Comparison of ENCODE assay signal across 11 mouse cellular contexts in genomic region chr2:166471257-166471753, GRCm38 (mm10).
DNase-seq lines count a peak whose midpoint lies in the region; ATAC-seq and TF ChIP-seq lines count a peak whose summit lies in the region.
"Had no signal": no experiment of that assay in that cellular context is flagged by ENCODE, and none has a peak within 500 bp of the region (broad histone marks: within the 10 kb centered on the region; RNA-seq: fewer than 3 reads in every experiment).

No protein-coding gene starts in this region.

- intact Hi-C loops in left cerebral cortex, postnatal 25 days (cut with DNase I): no loop called here

- WGBS in liver, postnatal 0 days (ENCODE audit: insufficient replicate concordance): 21% methylated on average over 6 of the region's 6 CpGs
- 25% methylated on average over 6 of the region's 6 CpGs for WGBS in liver, embryonic 12.5 days (ENCODE audit: insufficient replicate concordance)
- WGBS in midbrain, embryonic 15.5 days: 35% methylated on average over 6 of the region's 6 CpGs
- 54% methylated on average over 6 of the region's 6 CpGs for WGBS in kidney, embryonic 15.5 days

- ATAC-seq in liver, postnatal 0 days: no peak
- ATAC-seq in liver, embryonic 12.5 days: no peak
- ATAC-seq in granulocyte monocyte progenitor cell, adult 5-6 weeks (replicated peaks; ENCODE audit: poor library complexity, severe bottlenecking): peak; percentile 54
- ATAC-seq in midbrain, embryonic 15.5 days (replicated peaks): peak; percentile 60; the same call in 1 of the 2 replicates
- ATAC-seq in kidney, embryonic 15.5 days (replicated peaks; ENCODE audit: low FRiP score): no peak

- H3K4me1 ChIP-seq in liver, postnatal 0 days (ENCODE audit: insufficient read depth): peaks cover 2% of the 10 kb centered on the region; the same call in 1 of the 2 replicates
- H3K4me1 ChIP-seq in liver, embryonic 12.5 days: no peaks in the 10 kb centered on the region
- H3K4me1 ChIP-seq in brown adipose tissue, adult 24 weeks (ENCODE audit: control insufficient read depth, insufficient read depth, insufficient read length, low read length): peaks cover 20% of the 10 kb centered on the region
- peaks cover 14% of the 10 kb centered on the region for H3K4me1 ChIP-seq in midbrain, embryonic 15.5 days
- H3K4me1 ChIP-seq in kidney, embryonic 15.5 days: peaks cover 20% of the 10 kb centered on the region

- peak overlapping the region; percentile 44; the same call in 1 of the 2 replicates for H3K27ac ChIP-seq in liver, postnatal 0 days (ENCODE audit: low read depth)
- no peak overlapping the region for H3K27ac ChIP-seq in liver, embryonic 12.5 days
- peak overlapping the region; percentile 39 for H3K27ac ChIP-seq in brown adipose tissue, adult 24 weeks (replicated peaks; ENCODE audit: low read depth, low read length)
- H3K27ac ChIP-seq in midbrain, embryonic 15.5 days: peak overlapping the region; percentile 48; the same call in 1 of the 2 replicates
- H3K27ac ChIP-seq in kidney, embryonic 15.5 days: no peak overlapping the region

- H3K36me3 ChIP-seq in liver, postnatal 0 days (replicated peaks; ENCODE audit: insufficient read depth, low read length): no peaks in the 10 kb centered on the region
- H3K36me3 ChIP-seq in liver, embryonic 12.5 days: no peaks in the 10 kb centered on the region
- H3K36me3 ChIP-seq in midbrain, embryonic 15.5 days (replicated peaks): no peaks in the 10 kb centered on the region
- H3K36me3 ChIP-seq in kidney, embryonic 15.5 days: no peaks in the 10 kb centered on the region

- no peaks in the 10 kb centered on the region for H3K9me3 ChIP-seq in liver, postnatal 0 days (ENCODE audit: low read length)
- H3K9me3 ChIP-seq in liver, embryonic 12.5 days (replicated peaks): no peaks in the 10 kb centered on the region
- no peaks in the 10 kb centered on the region for H3K9me3 ChIP-seq in midbrain, embryonic 15.5 days
- no peaks in the 10 kb centered on the region for H3K9me3 ChIP-seq in kidney, embryonic 15.5 days (replicated peaks)

- H3K4me2 ChIP-seq in liver, postnatal 0 days (ENCODE audit: low read depth, low read length): no peak overlapping the region
- no peak overlapping the region for H3K4me2 ChIP-seq in liver, embryonic 12.5 days
- H3K4me2 ChIP-seq in midbrain, embryonic 15.5 days: no peak overlapping the region
- H3K4me2 ChIP-seq in kidney, embryonic 15.5 days: no peak overlapping the region
- H3K4me2 ChIP-seq: lung, embryonic 14.5 days had no signal

- H3K27me3 ChIP-seq in liver, postnatal 0 days (ENCODE audit: insufficient read depth, low read length): no peaks in the 10 kb centered on the region
- no peaks in the 10 kb centered on the region for H3K27me3 ChIP-seq in liver, embryonic 12.5 days (replicated peaks)
- no peaks in the 10 kb centered on the region for H3K27me3 ChIP-seq in midbrain, embryonic 15.5 days (replicated peaks)
- H3K27me3 ChIP-seq in kidney, embryonic 15.5 days: no peaks in the 10 kb centered on the region

- DNase-seq in liver, postnatal 0 days: no peak
- DNase-seq in left cerebral cortex, postnatal 25 days (ENCODE audit: low spot score in 2 of 2): no peak
- no peak for DNase-seq in gastrocnemius, postnatal 25 days
- DNase-seq: adrenal gland, postnatal 25 days; lung, embryonic 14.5 days; thymus, postnatal 36 days had no signal

- TF ChIP-seq CTCF in liver, postnatal 0 days (IDR thresholded peaks at IDR 0.05; ENCODE audit: low read depth): no peak

- TF ChIP-seq EP300 in liver, postnatal 0 days (IDR thresholded peaks at IDR 0.05; ENCODE audit: low read depth): no peak

- H3K9ac ChIP-seq in liver, postnatal 0 days (replicated peaks): no peak overlapping the region
- no peak overlapping the region for H3K9ac ChIP-seq in liver, embryonic 12.5 days
- no peak overlapping the region for H3K9ac ChIP-seq in midbrain, embryonic 15.5 days
- no peak overlapping the region for H3K9ac ChIP-seq in kidney, embryonic 15.5 days
- H3K9ac ChIP-seq: lung, embryonic 14.5 days had no signal

- no peak overlapping the region for H3K4me3 ChIP-seq in liver, postnatal 0 days (ENCODE audit: low read depth, low read length)
- no peak overlapping the region for H3K4me3 ChIP-seq in liver, embryonic 12.5 days
- H3K4me3 ChIP-seq in brown adipose tissue, adult 24 weeks (ENCODE audit: insufficient read depth, low read depth, low read length): no peak overlapping the region
- H3K4me3 ChIP-seq in midbrain, embryonic 15.5 days: no peak overlapping the region
- no peak overlapping the region for H3K4me3 ChIP-seq in kidney, embryonic 15.5 days (replicated peaks)

Comparison
In these comparisons a context has a peak if more than half of its experiments do, and no peak if none do; other contexts are left out.
1. H3K27ac ChIP-seq: peak in liver, postnatal 0 days (single experiment), brown adipose tissue, adult 24 weeks (single experiment) and midbrain, embryonic 15.5 days (single experiment); none in liver, embryonic 12.5 days (single experiment) and kidney, embryonic 15.5 days (single experiment).
2. ATAC-seq: peak in granulocyte monocyte progenitor cell, adult 5-6 weeks (single experiment) and midbrain, embryonic 15.5 days (single experiment); none in liver, postnatal 0 days (single experiment), liver, embryonic 12.5 days (single experiment) and kidney, embryonic 15.5 days (single experiment).